ENCODE assay signal across 9 mouse cellular contexts in the genomic region with DNA sequence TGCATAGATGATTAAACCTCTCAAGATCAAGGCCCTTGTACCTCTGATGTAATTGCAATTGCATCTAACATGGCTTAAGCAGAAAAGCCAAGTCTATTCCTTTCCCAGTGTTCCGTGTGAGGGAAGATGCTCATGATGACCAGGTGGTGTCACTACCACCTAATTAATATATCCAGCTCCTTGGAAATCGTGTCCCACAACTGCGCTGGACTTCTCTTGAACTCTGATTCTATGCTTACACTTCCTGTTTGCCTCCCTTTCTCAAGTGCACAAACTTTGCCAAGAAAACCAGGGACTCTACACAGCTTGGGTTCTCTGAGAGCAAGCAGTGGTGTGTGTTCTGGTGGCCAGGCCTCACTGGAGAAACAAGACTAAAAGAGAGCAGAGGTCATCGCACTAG. TPM values are rescaled to one million over a fixed set of nuclear protein-coding genes. Genes with fewer than 3 reads are reported as not detected.
DNase-seq lines count a peak whose midpoint lies in the region; ATAC-seq lines count a peak whose summit lies in the region.
"Had no signal": no experiment of that assay in that cellular context is flagged by ENCODE, and none has a peak within 500 bp of the region (broad histone marks: within the 10 kb centered on the region; RNA-seq: fewer than 3 reads in every experiment).

No protein-coding gene starts in this region.

- H3K9me3 ChIP-seq in hindbrain, embryonic 10.5 days = 0 out of 2 replicates have a peak, but pooled peaks cover 3% of the 10 kb centered on the region
- no peaks in the 10 kb centered on the region for H3K9me3 ChIP-seq in hindbrain, embryonic 12.5 days (replicated peaks)
- no peaks in the 10 kb centered on the region for H3K9me3 ChIP-seq in neural tube, embryonic 15.5 days (replicated peaks)
- H3K9me3 ChIP-seq: heart, embryonic 15.5 days had no signal

- H3K4me1 ChIP-seq in hindbrain, embryonic 10.5 days (replicated peaks) = peaks cover 5% of the 10 kb centered on the region; the same call in 1 of the 2 replicates
- H3K4me1 ChIP-seq in hindbrain, embryonic 12.5 days = no peaks in the 10 kb centered on the region
- no peaks in the 10 kb centered on the region for H3K4me1 ChIP-seq in neural tube, embryonic 15.5 days
- H3K4me1 ChIP-seq: heart, embryonic 15.5 days had no signal

- H3K4me2 ChIP-seq in hindbrain, embryonic 12.5 days (replicated peaks) = no peak overlapping the region
- no peak overlapping the region for H3K4me2 ChIP-seq in neural tube, embryonic 15.5 days
- H3K4me2 ChIP-seq: heart, embryonic 15.5 days had no signal

- no peak for ATAC-seq in hindbrain, embryonic 12.5 days (ENCODE audit: low FRiP score)
- ATAC-seq in neural tube, embryonic 15.5 days (ENCODE audit: low FRiP score) = peak; percentile 66; the same call in 1 of the 2 replicates

- 40% methylated on average over 4 of the region's 4 CpGs for WGBS in hindbrain, embryonic 10.5 days
- WGBS in hindbrain, embryonic 12.5 days = 34% methylated on average over 4 of the region's 4 CpGs
- 30% methylated on average over 4 of the region's 4 CpGs for WGBS in neural tube, embryonic 15.5 days

- H3K27me3 ChIP-seq in hindbrain, embryonic 10.5 days (ENCODE audit: insufficient read depth, poor library complexity, severe bottlenecking) = no peaks in the 10 kb centered on the region
- H3K27me3 ChIP-seq in hindbrain, embryonic 12.5 days = no peaks in the 10 kb centered on the region
- H3K27me3 ChIP-seq in neural tube, embryonic 15.5 days (replicated peaks) = no peaks in the 10 kb centered on the region
- H3K27me3 ChIP-seq: heart, embryonic 15.5 days had no signal

- H3K9ac ChIP-seq in hindbrain, embryonic 12.5 days = no peak overlapping the region
- no peak overlapping the region for H3K9ac ChIP-seq in neural tube, embryonic 15.5 days (replicated peaks)
- H3K9ac ChIP-seq: heart, embryonic 15.5 days had no signal

- no peak overlapping the region for H3K4me3 ChIP-seq in hindbrain, embryonic 10.5 days
- H3K4me3 ChIP-seq in hindbrain, embryonic 12.5 days = no peak overlapping the region
- no peak overlapping the region for H3K4me3 ChIP-seq in neural tube, embryonic 15.5 days (replicated peaks)
- H3K4me3 ChIP-seq: heart, embryonic 15.5 days had no signal

- H3K36me3 ChIP-seq in hindbrain, embryonic 10.5 days = no peaks in the 10 kb centered on the region
- no peaks in the 10 kb centered on the region for H3K36me3 ChIP-seq in hindbrain, embryonic 12.5 days
- H3K36me3 ChIP-seq in neural tube, embryonic 15.5 days = no peaks in the 10 kb centered on the region
- H3K36me3 ChIP-seq: heart, embryonic 15.5 days had no signal

- DNase-seq in hindbrain, embryonic 10.5 days (ENCODE audit: low spot score) = peak; percentile 15
- DNase-seq in ES-CJ7 (ENCODE audit: low read depth, low spot score) = peak; percentile 59
- peak; percentile 42 for DNase-seq in cerebellum, adult 9-10 months
- DNase-seq in kidney, adult 8-10 months = peak; percentile 43 to 65
- no peak for DNase-seq in gastrocnemius, adult 8-10 months (ENCODE audit: low spot score in 2 of 2)
- no peak for DNase-seq in spleen, adult 18-20 months

- no peak overlapping the region for H3K27ac ChIP-seq in hindbrain, embryonic 10.5 days
- no peak overlapping the region for H3K27ac ChIP-seq in hindbrain, embryonic 12.5 days
- no peak overlapping the region for H3K27ac ChIP-seq in neural tube, embryonic 15.5 days (replicated peaks)
- H3K27ac ChIP-seq: heart, embryonic 15.5 days had no signal

RNA-seq across cellular contexts. Expression of a gene that starts 58.0 kb away (rescaled TPM):
- polyA plus RNA-seq in hindbrain, embryonic 10.5 days (2016; fragmentation: Nextera tagmentation; extraction: Ambion mirVana) = 0.42 and 1.2 TPM in 2 replicates
- polyA plus RNA-seq in hindbrain, embryonic 12.5 days (2016; fragmentation: Nextera tagmentation; extraction: Ambion mirVana) = 5.9 and 7.8 TPM in 2 replicates
- 49.5 and 57.3 TPM in 2 replicates for polyA plus RNA-seq in neural tube, embryonic 15.5 days (2015; fragmentation: Nextera tagmentation; extraction: Ambion mirVana)
- total RNA-seq in gastrocnemius, adult 8-10 months (2022) = 1 to 10 TPM; 2.3 to 2.9 (median 2.6) TPM

Comparison
In these comparisons a context has a peak if more than half of its experiments do, and no peak if none do; other contexts are left out.
1. DNase-seq: peak in hindbrain, embryonic 10.5 days (single experiment), ES-CJ7 (single experiment), cerebellum, adult 9-10 months (single experiment) and kidney, adult 8-10 months (2 of 2); none in gastrocnemius, adult 8-10 months (0 of 2) and spleen, adult 18-20 months (0 of 2).